ENCODE assay signal across 12 mouse cellular contexts in genomic region chr5:34191843-34192242, GRCm38 (mm10). TPM values are rescaled to one million over a fixed set of nuclear protein-coding genes. Genes with fewer than 3 reads are reported as not detected.
DNase-seq lines count a peak whose midpoint lies in the region; ATAC-seq lines count a peak whose summit lies in the region.
"Had no signal": no experiment of that assay in that cellular context is flagged by ENCODE, and none has a peak within 500 bp of the region (broad histone marks: within the 10 kb centered on the region; RNA-seq: fewer than 3 reads in every experiment).

No protein-coding gene starts in this region.

- 79% methylated on average over 4 of the region's 4 CpGs for WGBS in kidney, embryonic 15.5 days
- WGBS in forebrain, embryonic 10.5 days, result 77% methylated on average over 4 of the region's 4 CpGs

- peak; percentile 48 for DNase-seq in kidney, adult 9 months
- peak; percentile 25 for DNase-seq in urinary bladder, postnatal 14 days (ENCODE audit: low spot score)
- DNase-seq in urinary bladder, postnatal 36 days (ENCODE audit: low spot score in 2 of 2), result no peak
- peak; percentile 64 for DNase-seq in kidney, postnatal 25 days
- DNase-seq in thymus, postnatal 4 days, result peak; percentile 61
- DNase-seq in forebrain, embryonic 10.5 days (ENCODE audit: extremely low spot score, low spot score), result no peak
- DNase-seq in cerebellum, adult 9-10 months, result no peak
- DNase-seq: cerebellum, postnatal 36 days; right cerebral cortex, postnatal 14 days had no signal

- H3K9me3 ChIP-seq in kidney, embryonic 15.5 days (replicated peaks), result no peaks in the 10 kb centered on the region
- H3K9me3 ChIP-seq in forebrain, embryonic 10.5 days, result no peaks in the 10 kb centered on the region
- H3K9me3 ChIP-seq: hindbrain, embryonic 15.5 days; limb, embryonic 13.5 days had no signal

- no peak for ATAC-seq in kidney, embryonic 15.5 days (replicated peaks; ENCODE audit: low FRiP score)

- H3K9ac ChIP-seq in kidney, embryonic 15.5 days, result no peak overlapping the region
- H3K9ac ChIP-seq: hindbrain, embryonic 15.5 days; limb, embryonic 13.5 days had no signal

- H3K27me3 ChIP-seq in kidney, embryonic 15.5 days, result no peaks in the 10 kb centered on the region
- peaks cover 11% of the 10 kb centered on the region; the same call in 1 of the 2 replicates for H3K27me3 ChIP-seq in forebrain, embryonic 10.5 days (ENCODE audit: poor library complexity, severe bottlenecking)
- H3K27me3 ChIP-seq: hindbrain, embryonic 15.5 days; limb, embryonic 13.5 days had no signal

- no peak overlapping the region for H3K4me3 ChIP-seq in kidney, embryonic 15.5 days (replicated peaks)
- no peak overlapping the region for H3K4me3 ChIP-seq in forebrain, embryonic 10.5 days
- H3K4me3 ChIP-seq: hindbrain, embryonic 15.5 days; limb, embryonic 13.5 days had no signal

- H3K36me3 ChIP-seq in kidney, embryonic 15.5 days, result no peaks in the 10 kb centered on the region
- no peaks in the 10 kb centered on the region for H3K36me3 ChIP-seq in forebrain, embryonic 10.5 days (replicated peaks)
- H3K36me3 ChIP-seq: hindbrain, embryonic 15.5 days; limb, embryonic 13.5 days had no signal

- H3K27ac ChIP-seq in kidney, embryonic 15.5 days, result no peak overlapping the region
- H3K27ac ChIP-seq in forebrain, embryonic 10.5 days, result no peak overlapping the region
- H3K27ac ChIP-seq: hindbrain, embryonic 15.5 days; limb, embryonic 13.5 days had no signal

- peaks cover 16% of the 10 kb centered on the region for H3K4me1 ChIP-seq in kidney, embryonic 15.5 days
- peaks cover 18% of the 10 kb centered on the region for H3K4me1 ChIP-seq in forebrain, embryonic 10.5 days

- H3K4me2 ChIP-seq in kidney, embryonic 15.5 days, result no peak overlapping the region
- H3K4me2 ChIP-seq: hindbrain, embryonic 15.5 days; limb, embryonic 13.5 days had no signal

RNA-seq across cellular contexts. Expression of gene Mxd4, which starts 4.3 kb away (rescaled TPM):
- polyA plus RNA-seq in kidney, embryonic 15.5 days (2015; fragmentation: Nextera tagmentation; extraction: Ambion mirVana), result 40.6 and 44.3 TPM in 2 replicates
- 11.1 and 14.6 TPM in 2 replicates for polyA plus RNA-seq in forebrain, embryonic 10.5 days (2016; fragmentation: Nextera tagmentation; extraction: Ambion mirVana)

RNA-seq across cellular contexts. Expression of gene Haus3, which starts 22.5 kb away (rescaled TPM):
- polyA plus RNA-seq in kidney, embryonic 15.5 days (2015; fragmentation: Nextera tagmentation; extraction: Ambion mirVana), result 37.8 and 46.1 TPM in 2 replicates
- polyA plus RNA-seq in forebrain, embryonic 10.5 days (2016; fragmentation: Nextera tagmentation; extraction: Ambion mirVana), result 53.8 and 59.4 TPM in 2 replicates

RNA-seq across cellular contexts. Expression of gene Poln, which starts 22.6 kb away (rescaled TPM):
- 0.31 and 0.34 TPM in 2 replicates for polyA plus RNA-seq in kidney, embryonic 15.5 days (2015; fragmentation: Nextera tagmentation; extraction: Ambion mirVana)
- polyA plus RNA-seq in forebrain, embryonic 10.5 days (2016; fragmentation: Nextera tagmentation; extraction: Ambion mirVana), result 0.77 and 0.89 TPM in 2 replicates

Comparison
In these comparisons a context has a peak if more than half of its experiments do, and no peak if none do; other contexts are left out.
1. DNase-seq: peak in kidney, adult 9 months (single experiment), urinary bladder, postnatal 14 days (single experiment), kidney, postnatal 25 days (2 of 2) and thymus, postnatal 4 days (single experiment); none in urinary bladder, postnatal 36 days (0 of 2), forebrain, embryonic 10.5 days (single experiment) and cerebellum, adult 9-10 months (single experiment).